Mouse (Mus musculus) T-helper 17 cell (primary cell): ENCODE results near the gene Canx.

Experiments used
- in situ Hi-C, 2 experiments: fragments of 300-600 bp; cut with MboI, MseI; formaldehyde crosslinking; loops; 1 replicate in 1 of 2; 2 replicates in 1 of 2; pipeline ENCODE4 v1.15.1; 2025; ENCODE audit warnings: high pct_unique_total_duplicates in 2 of 2

Gene Canx

DNA sequence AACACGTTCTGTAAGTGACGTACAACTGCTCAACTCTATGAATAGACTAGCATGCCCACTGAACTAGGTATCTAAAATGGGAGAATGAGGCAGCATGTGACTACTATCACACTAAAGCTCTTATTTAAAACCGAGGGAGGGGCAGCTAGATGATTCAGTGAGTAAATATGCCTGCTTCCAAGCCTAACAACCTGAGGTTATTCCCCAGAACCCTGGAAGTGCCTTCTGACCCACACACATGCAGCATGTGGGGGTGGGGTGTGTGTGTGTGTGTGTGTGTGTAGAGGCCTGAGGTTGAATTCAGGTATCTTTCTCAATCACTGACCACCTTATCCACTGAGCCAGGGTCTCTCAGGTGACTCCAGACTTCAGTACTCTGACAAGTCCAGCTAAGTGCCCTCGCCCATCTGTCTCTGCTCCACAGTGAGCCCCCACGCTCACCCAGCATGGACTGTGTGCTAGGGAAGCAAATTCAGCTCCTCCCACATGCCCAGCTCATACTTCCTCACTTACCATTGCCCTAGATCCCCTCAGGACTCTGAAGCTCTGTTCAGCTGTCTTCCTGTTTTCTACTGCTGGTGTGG, 49.8 kb downstream of the Canx start:
- in situ Hi-C loops: no loop called here

DNA sequence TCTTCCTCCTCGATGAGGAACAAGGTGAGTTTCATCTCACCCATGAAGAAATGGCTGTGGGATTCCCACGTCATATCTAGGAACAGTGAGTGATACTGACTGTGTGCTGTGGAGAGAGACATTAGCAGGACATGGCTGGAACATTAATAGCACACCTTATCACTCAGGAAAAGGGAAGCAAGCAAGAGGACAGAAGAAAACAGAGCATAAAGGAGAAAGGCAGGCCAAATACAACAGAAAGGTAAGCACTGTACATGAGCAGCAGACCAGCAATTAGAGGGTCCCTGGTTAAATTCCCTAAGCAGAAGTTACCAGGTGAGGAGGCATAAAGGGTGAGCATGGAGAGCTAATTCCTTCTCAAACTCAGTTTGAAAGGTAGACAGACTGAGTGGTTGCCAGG, 50.4 kb downstream of the Canx start:
- in situ Hi-C loops: no loop called here

DNA sequence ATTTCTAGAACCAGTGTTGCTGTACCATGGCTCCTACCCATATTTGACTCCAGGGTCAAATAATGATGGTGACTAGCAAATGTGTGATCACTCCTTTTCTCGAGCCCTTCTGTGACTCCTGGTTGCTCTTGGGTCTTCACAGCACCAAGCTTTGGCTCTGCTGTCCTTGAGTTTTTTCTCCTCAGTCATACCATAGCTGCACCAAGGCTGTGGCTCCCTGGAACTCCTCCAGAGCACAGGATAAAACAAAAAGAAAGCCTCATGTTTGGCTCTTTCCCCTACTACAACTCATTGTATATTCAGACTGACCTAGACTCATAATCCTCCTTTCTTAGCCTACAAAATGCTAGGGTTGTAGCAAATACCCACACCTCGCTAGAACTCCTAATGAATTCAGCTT, 52.7 kb downstream of the Canx start:
- in situ Hi-C loops: no loop called here

DNA sequence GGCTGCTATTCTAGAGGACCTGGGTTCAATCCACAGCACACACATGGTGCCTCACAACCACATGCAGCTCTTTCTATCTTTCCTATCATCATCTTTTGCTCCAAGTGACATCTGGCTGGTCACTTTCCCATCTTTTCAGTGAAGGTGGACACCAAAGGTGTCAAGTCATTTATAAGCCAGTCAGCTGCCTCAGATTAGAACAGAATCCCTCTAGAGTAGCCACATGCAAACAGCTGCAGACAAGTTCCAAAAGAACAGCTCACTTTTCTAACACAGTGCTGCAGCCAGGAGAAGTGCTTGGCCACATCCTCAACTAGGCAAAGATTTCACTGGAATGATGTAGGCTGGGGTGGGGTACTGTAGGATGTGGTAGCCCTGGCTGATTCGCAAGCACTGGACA, 55.6 kb downstream of the Canx start:
- in situ Hi-C loops: no loop called here

DNA sequence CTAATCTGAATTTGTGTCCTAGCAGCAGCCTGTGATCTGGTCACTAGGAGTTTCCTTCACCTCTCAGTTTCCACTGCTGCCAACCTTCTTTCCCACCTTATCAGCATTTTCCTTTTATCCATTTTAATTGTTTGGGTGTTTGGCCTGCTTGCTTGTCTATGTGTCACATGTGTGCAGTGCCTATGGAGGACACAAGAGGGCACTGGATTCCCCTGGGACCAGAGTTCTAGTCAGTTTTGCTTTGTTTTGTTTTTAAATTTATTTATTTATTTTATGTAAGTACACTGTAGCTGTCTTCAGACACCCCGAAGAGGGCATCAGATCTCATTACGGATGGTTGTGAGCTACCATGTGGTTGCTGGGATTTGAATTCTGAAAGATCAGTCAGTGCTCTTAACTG, 56.3 kb downstream of the Canx start:
- in situ Hi-C loops: no loop called here

DNA sequence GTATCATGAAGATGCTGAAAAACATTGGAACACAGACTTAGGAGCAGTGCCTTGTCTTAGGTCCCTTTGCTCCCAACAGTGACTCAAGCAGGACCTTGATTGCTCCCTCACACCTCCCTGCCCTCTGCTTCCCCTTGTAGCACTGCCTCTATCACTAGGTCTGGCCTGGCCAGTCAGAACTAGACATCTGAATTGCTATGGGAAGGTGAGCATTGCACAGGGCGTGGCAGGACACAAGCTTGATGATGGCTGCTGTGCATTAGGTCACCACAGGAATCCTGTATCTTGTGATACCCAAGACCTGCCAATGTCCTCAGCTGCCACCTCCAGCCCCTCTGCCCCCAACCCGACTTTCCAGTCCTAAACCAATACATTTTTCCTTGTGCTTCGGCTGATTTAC, 58.5 kb downstream of the Canx start:
- in situ Hi-C loops: no loop called here

DNA sequence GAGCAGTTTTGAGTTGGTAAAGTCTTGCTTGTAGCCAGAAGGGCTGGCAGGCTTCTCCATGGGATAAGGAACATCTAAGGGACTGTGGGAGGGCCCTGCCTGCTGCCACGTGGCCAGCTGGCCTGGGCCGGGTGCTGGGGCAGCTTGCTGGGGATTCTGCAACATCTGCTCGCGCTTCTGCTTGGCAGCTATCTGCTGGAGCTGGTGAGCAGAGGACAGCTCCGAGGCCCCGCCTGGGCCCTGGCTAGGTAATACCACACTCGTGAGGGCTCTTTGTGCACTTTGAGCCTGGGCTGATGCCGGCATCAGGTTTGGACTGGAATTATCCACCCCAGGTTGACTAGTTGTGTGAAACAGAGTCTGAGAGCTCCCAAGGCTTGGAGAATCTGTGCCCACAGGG, 59.5 kb downstream of the Canx start:
- in situ Hi-C loops: no loop called here

DNA sequence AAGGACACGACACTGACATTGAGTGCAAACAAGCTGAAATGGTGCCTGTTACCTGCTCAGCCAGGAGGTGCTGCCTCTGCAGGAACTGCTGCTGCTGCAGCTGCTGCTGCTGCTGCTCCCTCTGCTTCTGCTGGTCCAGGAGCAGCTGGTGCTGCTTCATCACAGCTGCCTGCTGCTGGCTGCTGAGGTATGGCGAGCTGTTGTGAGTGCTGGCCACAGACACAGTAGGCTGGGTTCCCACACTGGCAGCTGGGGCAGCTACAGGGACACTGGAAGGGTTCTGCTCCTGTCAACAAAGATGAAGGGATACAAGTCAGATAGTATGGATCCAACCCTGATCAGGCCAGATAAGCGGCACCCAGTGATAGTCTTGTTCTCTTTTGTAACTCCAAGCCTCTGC, 62.3 kb downstream of the Canx start:
- in situ Hi-C loops: no loop called here

DNA sequence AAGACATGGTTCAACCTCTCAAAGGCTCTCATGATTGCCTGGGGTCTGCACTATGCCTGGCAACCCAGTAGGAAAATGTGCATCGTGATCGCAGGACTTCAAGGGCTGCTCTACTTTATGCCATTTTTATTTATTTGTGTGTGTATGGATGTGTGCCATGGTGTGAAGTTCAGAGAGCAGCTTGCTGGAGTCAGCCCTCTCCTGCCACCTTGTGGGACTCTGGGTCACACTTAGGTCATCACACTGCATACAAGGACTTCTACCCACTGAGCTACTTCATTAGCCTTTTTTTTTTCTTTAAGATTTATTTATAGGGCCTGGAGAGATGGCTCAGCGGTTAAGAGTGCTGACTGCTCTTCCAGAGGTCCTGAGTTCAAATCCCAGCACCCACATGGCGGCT, 63.5 kb downstream of the Canx start:
- in situ Hi-C loops: no loop called here

DNA sequence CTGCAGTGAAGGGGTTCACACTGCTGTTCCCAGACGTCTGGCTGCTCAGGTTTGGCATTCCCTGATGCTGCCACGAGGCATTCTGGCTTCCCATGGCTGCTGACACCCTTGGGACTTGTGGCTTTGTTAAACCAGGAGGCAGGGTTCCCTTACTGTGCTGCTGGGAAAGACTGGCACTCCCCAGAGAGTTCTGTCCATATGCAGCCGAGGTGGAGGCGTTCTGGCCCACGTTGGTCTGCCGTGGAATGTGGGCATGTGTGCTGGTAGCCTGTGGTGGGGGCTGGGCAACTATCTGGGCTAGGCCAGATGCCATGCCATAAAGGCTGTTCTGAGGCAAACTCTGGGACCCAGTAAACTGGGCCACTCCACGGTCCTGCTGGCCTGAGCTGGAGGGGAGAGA, 67.2 kb downstream of the Canx start:
- in situ Hi-C loops: no loop called here

DNA sequence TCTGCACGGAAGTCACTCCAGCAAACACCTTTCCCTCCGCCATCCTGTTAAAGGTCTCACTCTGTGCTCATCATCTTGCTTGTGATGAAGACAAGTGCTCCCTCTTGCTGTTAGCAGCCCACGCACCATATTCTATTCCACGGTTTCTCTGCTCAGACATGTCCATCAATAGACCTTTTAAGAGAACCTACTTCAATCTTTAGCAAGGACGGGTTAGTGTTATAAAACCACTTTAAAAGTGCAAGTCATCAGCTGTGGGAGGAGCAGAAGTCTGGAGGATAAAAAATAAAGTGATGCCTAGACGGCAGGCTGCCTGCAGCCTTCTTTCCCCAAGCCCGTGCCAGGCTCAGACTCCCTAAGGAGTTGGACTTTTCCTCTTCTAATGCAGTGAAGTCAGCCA, 68.9 kb downstream of the Canx start:
- in situ Hi-C loops: no loop called here

DNA sequence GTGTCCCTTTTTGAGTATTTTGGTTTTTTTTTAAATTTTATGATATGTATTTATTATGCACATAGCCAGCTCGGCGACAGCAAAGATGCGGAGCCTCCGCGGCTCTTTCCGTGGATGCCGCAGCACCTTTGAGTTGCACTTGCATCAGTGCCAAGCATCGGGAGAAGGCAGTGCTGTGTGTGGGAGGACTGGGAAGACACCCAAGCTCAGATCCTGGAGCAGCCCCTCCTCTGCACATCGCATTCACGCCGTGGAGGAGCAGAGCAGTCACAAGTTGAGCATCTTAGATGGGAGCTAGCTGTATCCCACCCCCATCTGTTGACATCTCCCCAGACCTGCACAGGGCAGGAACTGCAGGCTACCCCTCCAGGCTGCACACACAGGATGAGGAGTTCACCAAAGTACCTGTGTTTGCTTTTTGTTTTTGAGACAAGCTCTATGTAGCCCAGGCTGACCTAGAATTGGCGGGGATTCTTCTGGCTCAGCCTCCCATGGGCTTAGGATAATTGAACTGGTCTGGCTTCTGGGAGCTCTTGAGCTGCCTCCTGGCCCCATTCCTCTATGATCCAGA, 71.4 kb downstream of the Canx start:
- in situ Hi-C loops: no loop called here

DNA sequence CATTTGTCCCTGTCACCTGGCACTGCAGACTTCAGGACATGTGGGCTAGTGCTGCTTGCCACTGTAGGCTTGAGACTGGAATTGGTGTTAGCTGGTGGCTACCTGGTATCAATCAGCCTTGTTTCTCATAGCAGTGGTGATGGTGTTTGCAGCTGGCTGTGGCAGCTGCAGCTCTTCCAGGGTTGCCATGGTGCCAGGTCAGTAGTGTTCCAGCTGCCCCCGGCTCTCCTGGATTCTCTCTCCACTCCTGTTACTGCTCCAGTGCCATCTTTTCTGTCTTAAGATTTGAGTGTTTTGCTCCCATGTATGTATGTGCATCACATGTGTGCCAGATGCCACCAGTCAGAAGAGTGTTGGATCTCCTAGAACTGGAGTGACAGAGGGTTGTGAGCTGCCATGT, 72.1 kb downstream of the Canx start:
- in situ Hi-C loops: no loop called here

DNA sequence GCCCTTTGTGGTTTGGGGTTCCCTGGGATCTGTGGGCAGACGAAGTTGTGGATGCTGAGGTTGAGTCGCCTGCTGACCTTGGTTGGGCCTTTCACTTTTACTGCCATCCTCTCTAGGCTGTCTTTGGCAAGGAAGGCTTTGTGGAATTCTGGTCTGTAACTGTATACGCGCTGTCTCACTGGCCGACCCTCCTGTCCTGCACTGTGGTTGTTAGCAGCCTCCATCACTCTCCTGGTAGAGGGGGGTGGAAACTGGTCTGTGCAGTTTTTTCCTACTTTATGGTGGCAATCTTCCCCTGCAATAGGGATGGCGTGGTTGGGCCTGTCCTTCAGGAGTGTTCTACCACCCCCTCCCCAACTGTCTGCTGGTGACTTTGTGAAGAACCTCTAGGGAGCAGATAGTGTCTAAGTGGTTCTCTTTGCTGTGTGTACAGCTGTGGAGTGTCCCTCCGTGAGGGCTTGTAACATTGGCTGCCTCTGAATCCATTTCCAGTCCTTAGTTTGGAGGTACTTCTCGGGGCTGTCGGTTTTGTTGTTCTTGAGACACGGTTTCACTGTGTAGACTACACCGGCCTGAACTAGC, 72.7 kb downstream of the Canx start:
- in situ Hi-C loops: no loop called here

DNA sequence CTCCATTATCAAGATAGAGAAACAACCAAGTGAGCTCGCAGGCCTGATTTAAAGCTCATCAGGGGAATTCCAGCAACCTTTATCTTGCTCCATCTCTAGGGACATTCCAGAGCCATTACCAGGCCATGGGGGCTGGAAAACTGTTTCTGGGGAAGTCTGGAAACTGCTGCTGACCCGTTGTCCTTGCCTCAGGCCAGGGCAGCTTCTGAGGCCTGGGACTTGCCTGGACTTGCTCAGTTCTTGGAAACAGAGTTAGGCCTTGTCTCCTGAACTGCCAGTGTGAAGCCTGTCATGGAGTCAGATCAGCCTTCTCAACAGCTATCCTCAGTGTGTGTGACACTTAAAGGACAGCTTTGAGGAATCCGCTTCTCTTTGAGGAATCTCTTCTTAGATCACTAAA, 73.3 kb downstream of the Canx start:
- in situ Hi-C loops: no loop called here

DNA sequence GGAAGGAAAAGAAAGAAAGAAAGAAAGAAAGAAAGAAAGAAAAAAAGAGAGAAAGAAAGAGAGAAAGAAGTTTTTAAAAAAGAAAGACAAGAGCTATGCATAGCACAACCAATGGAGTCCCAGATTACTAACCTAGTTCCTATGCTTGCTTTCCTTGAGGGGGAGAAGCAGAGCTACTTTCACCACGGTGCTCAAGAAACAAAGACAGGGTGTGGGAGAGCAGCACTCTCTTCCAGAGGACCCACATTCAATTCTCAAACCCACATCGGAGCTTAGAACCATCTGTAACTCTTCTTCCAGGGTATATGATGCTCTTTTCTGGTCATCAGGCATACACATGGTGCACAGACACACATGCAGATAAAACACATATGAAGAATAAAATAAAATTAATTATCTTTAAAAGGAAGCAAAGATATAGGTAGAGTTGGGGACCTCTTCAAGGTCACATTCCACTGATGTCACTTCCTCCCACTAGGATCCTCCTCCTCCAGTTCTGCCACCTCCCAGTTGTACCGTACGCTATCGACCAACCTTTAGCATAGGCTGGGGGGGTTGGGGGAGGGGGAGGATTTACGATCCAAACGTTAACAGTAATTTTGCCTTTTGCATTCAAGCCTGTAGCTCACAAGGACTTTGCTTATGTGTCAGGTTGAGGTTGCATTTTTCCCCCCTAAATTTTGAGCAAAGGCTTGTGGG, 76.9 kb downstream of the Canx start:
- in situ Hi-C loops: no loop called here

DNA sequence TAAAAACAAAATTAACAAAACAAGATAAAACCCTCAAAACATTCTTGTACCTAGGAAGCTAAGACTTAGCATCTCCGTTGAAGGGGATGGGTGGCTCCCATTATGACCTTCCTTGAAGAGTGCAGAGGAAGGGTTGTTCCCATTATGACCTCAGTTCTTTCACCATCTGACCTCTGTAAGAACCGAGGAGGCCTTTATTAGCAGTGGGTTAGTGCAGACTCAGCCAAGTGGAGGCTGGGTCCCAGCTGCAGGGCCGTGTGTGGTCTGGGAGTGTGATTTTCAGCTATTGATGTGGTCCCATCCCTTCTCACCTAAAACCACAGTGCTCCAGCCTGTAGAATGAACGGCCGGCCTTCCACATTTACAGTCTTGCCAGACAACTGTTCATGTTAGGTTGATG, 80.2 kb downstream of the Canx start:
- in situ Hi-C loops: no loop called here
